Mouse (Mus musculus): Measurements from ENCODE around the gene 3110082J24Rik. TPM values are rescaled to one million over a fixed set of nuclear protein-coding genes. Genes with fewer than 3 reads are reported as not detected.
"Not testable (repeated sequence)": the region's sequence is repeated elsewhere in the genome, so short reads cannot be mapped to it uniquely, and the experiment has no call there.

3110082J24Rik gene
- total RNA-seq, 1 experiment from 2014 or later: not detected

- no peak for ATAC-seq (replicated peaks in 1 of 2; ENCODE audit: insufficient read depth in 1 of 2, low FRiP score in 2 of 2, low TSS enrichment in 1 of 2, low read depth in 1 of 2, poor library complexity in 2 of 2, severe bottlenecking in 2 of 2)
Observed at GRCm38 (mm10) chr5:30104841-30105667, 832 bp downstream of the 3110082J24Rik start, which contains the start of gene Garem2. Gene Garem2 (plus strand): TSS chr5:30105161.

- no peak for ATAC-seq (replicated peaks in 1 of 2; ENCODE audit: insufficient read depth in 1 of 2, low FRiP score in 2 of 2, low TSS enrichment in 1 of 2, low read depth in 1 of 2, poor library complexity in 2 of 2, severe bottlenecking in 2 of 2)
Observed at GRCm38 (mm10) chr5:30104339-30104738, 1.5 kb downstream of the 3110082J24Rik start.

GRCm38 (mm10) chr5:30103340-30103739 is 2.5 kb downstream of the 3110082J24Rik start:
- ATAC-seq (replicated peaks in 1 of 2; ENCODE audit: insufficient read depth in 1 of 2, low FRiP score in 2 of 2, low TSS enrichment in 1 of 2, low read depth in 1 of 2, poor library complexity in 2 of 2, severe bottlenecking in 2 of 2): no peak

- ATAC-seq (replicated peaks in 1 of 2; ENCODE audit: insufficient read depth in 1 of 2, low FRiP score in 2 of 2, low TSS enrichment in 1 of 2, low read depth in 1 of 2, poor library complexity in 2 of 2, severe bottlenecking in 2 of 2): no peak
Observed at GRCm38 (mm10) chr5:30098260-30098659, 7.6 kb downstream of the 3110082J24Rik start.

GRCm38 (mm10) chr5:30095731-30096130 is 10.2 kb downstream of the 3110082J24Rik start:
- no peak for ATAC-seq (replicated peaks in 1 of 2; ENCODE audit: insufficient read depth in 1 of 2, low FRiP score in 2 of 2, low TSS enrichment in 1 of 2, low read depth in 1 of 2, poor library complexity in 2 of 2, severe bottlenecking in 2 of 2)

GRCm38 (mm10) chr5:30094399-30094798 is 11.5 kb downstream of the 3110082J24Rik start:
- no peak for ATAC-seq (replicated peaks in 1 of 2; ENCODE audit: insufficient read depth in 1 of 2, low FRiP score in 2 of 2, low TSS enrichment in 1 of 2, low read depth in 1 of 2, poor library complexity in 2 of 2, severe bottlenecking in 2 of 2)

GRCm38 (mm10) chr5:30092701-30093100 is 13.2 kb downstream of the 3110082J24Rik start:
- no peak for ATAC-seq (replicated peaks in 1 of 2; ENCODE audit: insufficient read depth in 1 of 2, low FRiP score in 2 of 2, low TSS enrichment in 1 of 2, low read depth in 1 of 2, poor library complexity in 2 of 2, severe bottlenecking in 2 of 2)

GRCm38 (mm10) chr5:30072825-30073821 is 32.8 kb downstream of the 3110082J24Rik start, which contains the start of gene Tyms:
Gene Tyms (minus strand): TSS chr5:30073617.
- ATAC-seq (replicated peaks in 1 of 2; ENCODE audit: insufficient read depth in 1 of 2, low FRiP score in 2 of 2, low TSS enrichment in 1 of 2, low read depth in 1 of 2, poor library complexity in 2 of 2, severe bottlenecking in 2 of 2): peak; percentile 82 to 89

GRCm38 (mm10) chr5:30072377-30072776 is 33.5 kb downstream of the 3110082J24Rik start:
- no peak for ATAC-seq (replicated peaks in 1 of 2; ENCODE audit: insufficient read depth in 1 of 2, low FRiP score in 2 of 2, low TSS enrichment in 1 of 2, low read depth in 1 of 2, poor library complexity in 2 of 2, severe bottlenecking in 2 of 2)

- no peak for ATAC-seq (replicated peaks in 1 of 2; ENCODE audit: insufficient read depth in 1 of 2, low FRiP score in 2 of 2, low TSS enrichment in 1 of 2, low read depth in 1 of 2, poor library complexity in 2 of 2, severe bottlenecking in 2 of 2)
Observed at GRCm38 (mm10) chr5:30071677-30072076, 34.2 kb downstream of the 3110082J24Rik start.

- no peak for ATAC-seq (replicated peaks in 1 of 2; ENCODE audit: insufficient read depth in 1 of 2, low FRiP score in 2 of 2, low TSS enrichment in 1 of 2, low read depth in 1 of 2, poor library complexity in 2 of 2, severe bottlenecking in 2 of 2)
Observed at GRCm38 (mm10) chr5:30067726-30068125, 38.2 kb downstream of the 3110082J24Rik start.

- not testable (repeated sequence) for ATAC-seq (replicated peaks in 1 of 2; ENCODE audit: insufficient read depth in 1 of 2, low FRiP score in 2 of 2, low TSS enrichment in 1 of 2, low read depth in 1 of 2, poor library complexity in 2 of 2, severe bottlenecking in 2 of 2)
Observed at GRCm38 (mm10) chr5:30059607-30060006, 46.3 kb downstream of the 3110082J24Rik start.

GRCm38 (mm10) chr5:30058216-30058731 is 47.6 kb downstream of the 3110082J24Rik start:
- ATAC-seq (replicated peaks in 1 of 2; ENCODE audit: insufficient read depth in 1 of 2, low FRiP score in 2 of 2, low TSS enrichment in 1 of 2, low read depth in 1 of 2, poor library complexity in 2 of 2, severe bottlenecking in 2 of 2): no peak

Other genes starting within 250 kb of the 3110082J24Rik start
- gene Il6, start 93.0 kb downstream of the 3110082J24Rik start, total RNA-seq (2017): 0.38 and 2.1 TPM in 2 replicates
- gene Tyms, start 32.5 kb downstream of the 3110082J24Rik start, total RNA-seq (2017): 139 and 165 TPM in 2 replicates
- gene Garem2, start 925 bp downstream of the 3110082J24Rik start, total RNA-seq (2017): not detected in 2 replicates
- gene Hadha, start 49.1 kb upstream of the 3110082J24Rik start, total RNA-seq (2017): 123 and 139 TPM in 2 replicates
- gene Hadhb, start 49.2 kb upstream of the 3110082J24Rik start, total RNA-seq (2017): 53.2 and 65.6 TPM in 2 replicates
- not detected in 2 replicates for gene Adgrf3, start 99.6 kb upstream of the 3110082J24Rik start, total RNA-seq (2017)
- 30.1 and 62.5 TPM in 2 replicates for gene Selenoi, start 126.5 kb upstream of the 3110082J24Rik start, total RNA-seq (2017)
- not detected in 2 replicates for gene Drc1, start 175.3 kb upstream of the 3110082J24Rik start, total RNA-seq (2017)